Mouse (Mus musculus) CD8-positive naive resting alpha-beta T cell, adult 57 days (primary cell): ENCODE measurements around the gene D930007J09Rik. TPM values are rescaled to one million over a fixed set of nuclear protein-coding genes. Genes with fewer than 3 reads are reported as not detected.

Source experiments
- total RNA-seq: library from RNA; stranded (reverse); gene quantifications from one replicate; pipeline ENCODE4 v1.2.4, GENCODE M21; 2023

D930007J09Rik gene
- not detected for total RNA-seq

DNA sequence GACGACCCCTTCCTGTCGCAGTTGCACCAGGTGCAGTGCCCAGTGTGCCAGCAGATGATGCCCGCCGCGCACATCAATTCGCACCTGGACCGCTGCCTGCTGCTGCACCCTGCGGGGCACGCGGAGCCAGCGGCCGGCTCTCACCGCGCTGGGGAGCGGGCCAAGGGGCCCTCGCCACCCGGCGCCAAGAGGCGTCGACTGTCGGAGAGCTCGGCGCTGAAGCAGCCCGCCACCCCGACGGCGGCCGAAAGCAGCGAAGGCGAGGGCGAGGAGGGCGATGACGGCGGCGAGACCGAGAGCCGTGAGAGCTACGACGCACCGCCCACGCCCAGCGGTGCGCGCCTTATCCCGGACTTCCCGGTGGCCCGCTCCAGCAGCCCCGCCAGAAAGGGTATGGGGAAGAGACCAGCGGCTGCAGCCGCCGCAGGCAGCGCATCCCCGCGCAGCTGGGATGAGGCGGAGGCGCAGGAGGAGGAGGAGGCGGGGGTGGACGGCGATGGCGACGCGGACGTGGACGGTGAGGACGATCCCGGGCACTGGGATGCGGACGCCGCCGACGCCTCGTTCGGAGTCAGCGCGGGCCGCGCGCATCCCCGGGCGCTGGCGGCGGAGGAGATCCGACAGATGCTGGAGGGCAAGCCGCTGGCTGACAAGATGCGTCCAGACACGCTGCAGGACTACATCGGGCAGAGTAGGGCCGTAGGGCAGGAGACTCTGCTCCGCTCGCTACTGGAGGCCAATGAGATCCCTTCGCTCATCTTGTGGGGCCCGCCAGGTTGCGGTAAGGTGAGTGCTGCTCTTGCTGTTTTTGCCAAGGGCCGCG, at the start of gene D930007J09Rik:
Gene D930007J09Rik, minus strand, starts transcription at position 591 of the 823 bp plus-strand sequence.

DNA sequence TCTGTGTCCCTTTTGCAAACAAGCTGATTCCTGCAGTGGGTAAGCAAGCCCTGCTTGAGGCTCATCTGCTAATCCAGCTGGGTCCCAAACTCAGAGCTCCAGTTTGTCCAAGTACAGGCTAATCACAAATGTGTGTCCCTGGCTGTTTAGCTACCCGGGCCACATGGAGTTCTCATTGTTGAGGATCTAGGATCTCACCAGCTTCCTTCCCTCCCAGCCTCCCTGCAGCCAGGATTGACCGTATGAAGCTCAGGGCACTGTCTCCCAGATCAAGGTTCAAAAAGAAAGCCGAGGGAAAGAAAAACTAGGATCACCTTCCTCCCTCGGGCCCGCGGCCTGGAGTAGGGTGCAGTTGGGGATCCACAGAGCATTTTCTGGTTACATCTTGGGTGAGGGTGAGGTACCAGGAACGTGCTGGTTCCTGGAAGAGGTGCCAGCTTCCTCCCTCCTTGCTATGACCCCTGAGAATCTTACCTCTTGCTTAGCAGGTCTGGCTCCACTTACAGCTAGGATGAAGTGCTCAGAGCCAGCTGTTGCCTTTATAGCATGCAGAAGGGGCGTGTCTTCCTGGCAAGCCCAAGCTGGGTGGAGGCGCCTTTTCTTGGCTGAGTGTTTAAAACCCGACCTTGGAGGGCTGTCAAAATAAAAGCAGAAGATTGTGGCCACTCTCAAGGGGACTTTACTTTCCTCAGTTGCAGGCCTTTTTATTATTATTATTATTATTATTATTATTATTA, 48.2 kb upstream of the D930007J09Rik start, which contains the start of gene Serpinb1a:
Gene Serpinb1a, minus strand, starts transcription at position 518 of the 737 bp plus-strand sequence.

DNA sequence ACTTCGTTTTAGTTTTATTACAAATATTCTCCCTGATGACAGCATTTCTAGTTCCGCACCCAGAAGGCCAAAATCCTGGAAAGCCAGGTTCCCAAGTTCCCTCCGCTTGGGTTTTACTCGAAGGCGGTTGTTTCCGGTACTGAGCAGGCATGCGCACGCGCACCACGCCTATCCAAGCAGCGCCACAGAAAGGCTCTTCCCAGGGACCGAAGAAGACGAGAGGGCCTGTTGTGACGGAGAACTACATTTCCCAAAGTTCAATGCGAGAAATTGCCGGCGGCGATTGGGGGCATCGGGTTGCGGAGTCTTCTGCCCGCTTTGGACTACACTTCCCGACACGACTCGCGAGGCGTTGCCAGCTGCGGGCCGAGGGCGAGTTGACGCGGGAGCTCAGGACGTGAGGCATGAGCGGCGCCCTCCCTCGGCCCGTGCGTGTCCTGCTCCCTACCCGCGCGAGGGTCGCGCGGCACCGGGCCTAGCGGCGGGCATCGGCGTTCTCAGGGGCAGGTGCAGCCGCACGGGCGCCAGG, 892 bp downstream of the D930007J09Rik start, which contains the start of gene Wrnip1:
Gene Wrnip1, plus strand, starts transcription at position 346 of the 529 bp plus-strand sequence.

DNA sequence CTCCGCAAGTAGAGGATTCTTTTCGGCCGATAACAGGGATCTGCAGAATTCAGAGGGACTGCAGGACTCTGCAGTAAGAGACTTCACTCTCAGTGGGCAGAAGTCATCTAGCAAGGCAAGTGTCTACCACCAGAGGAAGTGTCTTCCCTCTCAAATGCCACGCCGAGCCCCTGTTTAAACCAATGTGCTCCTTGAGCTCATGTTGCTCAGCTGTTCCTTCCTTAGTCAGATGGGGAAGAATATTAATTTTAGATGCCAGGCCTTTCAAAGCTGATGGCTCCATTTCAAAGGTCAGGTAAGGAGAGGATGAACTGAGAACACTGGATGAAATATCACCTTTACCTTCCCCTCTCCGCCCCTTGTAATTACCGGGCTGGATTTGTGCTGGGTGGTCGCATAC, 18.8 kb downstream of the D930007J09Rik start, which contains the start of gene Mylk4:
Gene Mylk4, minus strand, starts transcription at position 139 of the 400 bp plus-strand sequence.

Other genes starting within 250 kb of the D930007J09Rik start
- not detected for gene Mylk4, start 18.9 kb downstream of the D930007J09Rik start, total RNA-seq
- gene Wrnip1, start 811 bp downstream of the D930007J09Rik start, total RNA-seq, result 37.5 TPM
- 26.0 TPM for gene Serpinb1a, start 48.3 kb upstream of the D930007J09Rik start, total RNA-seq
- gene Serpinb1c, start 95.4 kb upstream of the D930007J09Rik start, total RNA-seq, result not detected
- 6.1 TPM for gene Serpinb6b, start 162.4 kb upstream of the D930007J09Rik start, total RNA-seq
- 5.4 TPM for gene Serpinb9, start 200.4 kb upstream of the D930007J09Rik start, total RNA-seq
- not detected for gene Serpinb9b, start 224.6 kb upstream of the D930007J09Rik start, total RNA-seq